Mouse (Mus musculus) lung, embryonic 16.5 days (tissue): Measurements from ENCODE around the gene Gtf3c5. TPM values are rescaled to one million over a fixed set of nuclear protein-coding genes. Genes with fewer than 3 reads are reported as not detected.
A peak's percentile ranks its signal among the peaks of the same experiment; 100 is the strongest.

Experiments used
- ATAC-seq: fragments of 200-750 bp; cut with Nextera tagmentation; 2 replicates; pipeline ENCODE4 v1.8.0; 2017; ENCODE audit warnings: low read depth, mild to moderate bottlenecking, moderate library complexity
- H3K27ac ChIP-seq: fragments of 300-500 bp; sonication (generic); 2 replicates; pipeline ENCODE4 v1.5.1; 2014; ENCODE audit warnings: mild to moderate bottlenecking, control low read depth, low read length
- H3K27me3 ChIP-seq: fragments of 300-500 bp; sonication (generic); 2 replicates; pipeline ENCODE4 v1.6.1; 2014; ENCODE audit warnings: low read depth, low read length, mixed read lengths; ENCODE audit not compliant: control insufficient read depth, insufficient read depth
- H3K36me3 ChIP-seq: fragments of 300-500 bp; sonication (generic); 2 replicates; pipeline ENCODE4 v1.6.1; 2014; ENCODE audit warnings: low read length; ENCODE audit not compliant: control insufficient read depth, insufficient read depth
- H3K4me1 ChIP-seq: fragments of 300-500 bp; sonication (generic); replicated peaks from 2 replicates; pipeline ENCODE4 v1.6.1; 2014; ENCODE audit warnings: low read length, mixed read lengths; ENCODE audit not compliant: control insufficient read depth, insufficient read depth
- H3K4me2 ChIP-seq: fragments of 300-500 bp; sonication (generic); 2 replicates; pipeline ENCODE4 v1.6.1; 2014; ENCODE audit warnings: low read depth, low read length, control low read depth
- H3K4me3 ChIP-seq: fragments of 300-500 bp; sonication (generic); 2 replicates; pipeline ENCODE4 v1.5.1; 2014; ENCODE audit warnings: mild to moderate bottlenecking, low read length, control low read depth
- H3K9ac ChIP-seq: fragments of 300-500 bp; sonication (generic); 2 replicates; pipeline ENCODE4 v1.6.1; 2014; ENCODE audit warnings: low read length, control low read depth
- H3K9me3 ChIP-seq: fragments of 300-500 bp; sonication (generic); 2 replicates; pipeline ENCODE4 v1.6.1; 2016; ENCODE audit warnings: low read length; ENCODE audit not compliant: control insufficient read depth
- WGBS: fragments of 180-500 bp; shearing (Covaris S2); extraction: QIAGEN DNeasy Blood & Tissue Kit; methylation state at CpG from one replicate; pipeline ENCODE4 v1.1.7; 2014; 5-methylcytosine and 5-hydroxymethylcytosine counted together
- polyA plus RNA-seq: library from polyadenylated mRNA; unstranded; fragments of >200 nt; fragmentation: Nextera tagmentation; extraction: Ambion mirVana; gene quantifications from 2 replicates; pipeline ENCODE4 v1.2.1, GENCODE M21; 2015

The Gtf3c5 gene
- polyA plus RNA-seq, 1 experiment from 2014 or later: 45.0 TPM

DNA sequence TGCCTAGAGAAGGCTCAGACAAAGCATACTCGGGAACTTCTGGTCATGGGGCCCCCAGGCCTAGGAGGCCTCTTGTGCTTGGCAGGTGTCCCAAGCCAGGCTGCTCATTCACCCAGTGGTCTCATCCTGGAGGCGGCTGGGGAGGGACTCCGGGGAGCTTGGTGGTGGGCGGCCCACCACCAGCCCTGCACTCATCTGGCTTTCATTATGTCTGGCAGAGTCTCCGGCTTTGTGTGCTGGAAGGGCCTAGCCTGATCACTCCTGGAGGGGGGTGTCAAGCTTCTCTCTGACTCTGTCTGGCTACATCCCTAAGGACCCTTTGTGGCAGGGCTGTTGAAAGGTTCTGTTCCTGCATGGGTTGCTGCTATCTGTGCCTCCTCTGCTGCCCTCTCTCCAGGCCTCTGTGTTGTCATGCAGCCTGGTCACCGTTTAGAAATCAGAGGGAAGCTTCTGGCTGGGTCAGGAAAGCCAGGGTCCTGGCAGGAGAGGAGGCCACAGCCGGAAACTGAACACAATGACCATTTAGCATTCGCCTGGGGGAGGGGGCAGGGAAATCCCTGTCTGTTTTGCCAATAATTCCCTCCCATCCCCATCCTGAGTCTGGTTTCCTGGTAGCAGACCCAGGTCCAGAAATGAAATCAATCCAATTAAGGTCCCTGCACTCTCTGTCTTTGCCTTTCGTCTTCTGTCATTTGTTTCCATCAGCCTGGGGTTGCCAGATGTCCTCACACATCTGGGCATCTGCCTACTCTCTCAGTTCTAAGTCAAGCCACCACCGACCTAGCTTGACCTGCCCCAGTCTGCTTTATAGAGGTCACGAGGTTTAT, 48.9 kb downstream of the Gtf3c5 start:
- Histone ChIP-seq H3K27me3 (no peaks in the 10 kb centered on the region), H3K27ac (peak overlapping the region; percentile 76), H3K4me2 (peak overlapping the region; percentile 77), H3K36me3 (no peaks in the 10 kb centered on the region), H3K9ac (peak overlapping the region; percentile 77), H3K4me3 (peak overlapping the region; percentile 76), H3K9me3 (no peaks in the 10 kb centered on the region), H3K4me1 (peaks cover 60% of the 10 kb centered on the region)
- ATAC-seq: no peak
- WGBS: 40% methylated on average over 11 of the region's 11 CpGs

DNA sequence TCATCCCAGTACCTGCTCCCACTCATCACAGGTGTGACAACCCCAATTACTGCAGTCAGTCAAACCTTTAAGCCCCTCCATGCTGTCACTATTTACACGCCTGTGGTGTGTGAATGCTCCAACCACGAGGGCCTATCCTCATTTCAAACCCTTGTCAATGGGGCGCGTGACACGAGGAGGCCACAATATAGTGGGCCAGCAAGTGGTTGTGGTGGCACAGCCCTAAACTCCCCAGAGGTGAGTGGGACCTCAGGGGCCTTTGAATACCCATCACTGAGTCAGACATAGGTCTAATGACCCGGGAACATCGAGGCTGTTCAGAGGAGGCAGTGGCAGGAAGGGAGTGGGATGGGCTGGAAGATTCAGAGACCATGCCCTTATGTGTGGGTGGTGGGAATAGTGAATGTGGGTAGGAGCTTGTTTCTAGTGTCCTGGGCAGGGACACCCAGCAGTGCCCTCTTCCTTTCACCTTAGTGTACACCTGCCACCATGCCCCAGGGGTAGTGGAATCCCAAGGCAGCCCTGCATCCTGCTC, 49.6 kb downstream of the Gtf3c5 start:
- H3K4me3 ChIP-seq: peak overlapping the region; percentile 76
- peak overlapping the region; percentile 77 for H3K9ac ChIP-seq
- no peaks in the 10 kb centered on the region for H3K9me3 ChIP-seq
- peaks cover 53% of the 10 kb centered on the region for H3K4me1 ChIP-seq
- peak overlapping the region; percentile 76 for H3K27ac ChIP-seq
- 66% methylated on average over 7 of the region's 7 CpGs for WGBS
- H3K27me3 ChIP-seq: no peaks in the 10 kb centered on the region
- H3K36me3 ChIP-seq: no peaks in the 10 kb centered on the region
- no peak for ATAC-seq
- H3K4me2 ChIP-seq: peak overlapping the region; percentile 77

DNA sequence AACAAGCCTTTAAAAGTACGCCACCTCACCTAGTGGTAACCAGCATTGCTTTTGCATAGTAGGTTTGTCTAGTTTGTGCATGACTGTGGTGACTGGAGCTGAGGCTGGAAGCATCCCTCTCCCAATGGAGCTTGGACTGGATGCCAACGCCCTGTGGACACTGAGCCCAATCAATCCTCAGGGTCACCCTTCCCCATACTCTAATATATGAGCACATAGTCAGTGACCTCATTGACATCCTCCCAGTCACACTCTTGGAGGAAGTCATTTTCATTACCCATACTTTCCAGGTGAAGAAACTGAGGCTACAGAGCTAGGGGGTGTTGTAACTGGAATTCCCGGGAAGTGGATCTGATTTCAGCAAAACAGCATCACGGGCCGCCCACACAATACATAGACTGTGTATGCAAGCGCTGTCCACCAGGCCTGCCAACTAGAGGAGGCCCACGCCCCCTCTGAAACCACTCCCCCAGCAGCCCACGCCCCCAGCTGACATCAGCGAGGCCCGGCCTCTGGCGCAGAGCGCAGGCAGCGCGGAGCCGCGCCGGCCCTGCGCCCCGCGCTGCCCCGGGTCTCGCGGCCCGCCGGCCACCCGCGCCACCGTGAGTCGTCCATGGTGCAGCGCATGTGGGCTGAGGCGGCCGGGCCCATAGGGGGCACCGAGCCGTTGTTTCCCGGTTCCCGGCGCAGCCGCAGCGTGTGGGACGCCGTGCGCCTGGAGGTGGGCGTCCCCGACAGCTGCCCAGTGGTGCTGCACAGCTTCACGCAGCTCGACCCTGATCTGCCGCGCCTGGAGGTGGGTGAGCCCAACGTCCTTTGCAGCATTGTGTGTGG, 50.4 kb downstream of the Gtf3c5 start:
- Histone ChIP-seq H3K9ac (peak overlapping the region; percentile 77), H3K36me3 (no peaks in the 10 kb centered on the region), H3K4me3 (peak overlapping the region; percentile 76), H3K27ac (peak overlapping the region; percentile 57), H3K9me3 (no peaks in the 10 kb centered on the region), H3K4me1 (peaks cover 49% of the 10 kb centered on the region), H3K4me2 (peak overlapping the region; percentile 77), H3K27me3 (no peaks in the 10 kb centered on the region)
- 2% methylated on average over 48 of the region's 49 CpGs for WGBS
- ATAC-seq: peak; percentile 96

DNA sequence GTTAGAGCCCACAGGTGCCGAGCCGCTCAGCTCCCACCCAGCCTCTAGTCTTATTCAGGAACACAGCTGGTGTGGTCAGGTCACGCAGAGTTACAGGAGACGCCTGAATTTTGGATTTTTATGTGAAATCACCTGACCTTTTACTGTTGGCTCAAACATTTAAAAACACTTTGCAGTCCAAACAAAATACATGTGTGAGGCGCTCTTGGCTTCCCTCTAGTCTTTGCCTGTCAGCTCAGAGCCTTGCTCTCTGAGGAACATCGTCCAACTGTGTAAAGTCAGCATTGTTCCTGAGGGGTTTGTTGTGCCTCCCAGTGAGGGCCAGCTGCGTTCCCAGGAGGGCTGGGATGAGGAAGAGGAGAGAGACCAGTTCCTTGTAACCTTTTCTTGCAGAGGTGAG, 53.2 kb downstream of the Gtf3c5 start:
- no peak overlapping the region for H3K9ac ChIP-seq
- no peaks in the 10 kb centered on the region for H3K36me3 ChIP-seq
- H3K27ac ChIP-seq: no peak overlapping the region
- WGBS: 61% methylated on average over 7 of the region's 7 CpGs
- no peak overlapping the region for H3K4me3 ChIP-seq
- H3K4me2 ChIP-seq: no peak overlapping the region
- H3K9me3 ChIP-seq: no peaks in the 10 kb centered on the region
- no peak for ATAC-seq
- H3K27me3 ChIP-seq: no peaks in the 10 kb centered on the region
- H3K4me1 ChIP-seq: peaks cover 39% of the 10 kb centered on the region

DNA sequence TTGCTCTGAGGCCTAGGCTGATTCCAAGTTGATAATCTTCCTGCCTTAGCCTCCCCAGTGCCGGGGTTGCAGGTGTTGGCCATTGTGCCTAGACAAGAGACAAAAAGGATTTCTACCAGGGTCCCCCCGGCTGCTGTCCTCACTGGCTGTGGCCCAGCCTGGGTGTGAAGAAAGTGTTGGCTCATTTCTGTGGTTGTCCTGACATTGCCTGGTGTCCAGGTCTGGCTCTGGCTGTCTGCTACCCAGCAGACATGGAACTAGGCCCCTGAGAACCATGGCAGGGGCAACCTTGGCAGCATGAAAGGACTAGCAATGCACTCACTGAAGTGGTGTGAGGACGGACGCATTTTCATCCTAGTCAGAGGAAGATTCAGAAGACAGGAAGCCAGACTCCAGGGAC, 53.7 kb downstream of the Gtf3c5 start:
- Histone ChIP-seq H3K27ac (no peak overlapping the region), H3K36me3 (no peaks in the 10 kb centered on the region), H3K9ac (0 out of 2 replicates have a peak overlapping the region, but pooled peaks have one; percentile 11), H3K4me1 (peaks cover 39% of the 10 kb centered on the region), H3K27me3 (no peaks in the 10 kb centered on the region), H3K4me3 (no peak overlapping the region), H3K9me3 (no peaks in the 10 kb centered on the region), H3K4me2 (no peak overlapping the region)
- WGBS: 56% methylated on average over 4 of the region's 4 CpGs
- ATAC-seq: no peak

DNA sequence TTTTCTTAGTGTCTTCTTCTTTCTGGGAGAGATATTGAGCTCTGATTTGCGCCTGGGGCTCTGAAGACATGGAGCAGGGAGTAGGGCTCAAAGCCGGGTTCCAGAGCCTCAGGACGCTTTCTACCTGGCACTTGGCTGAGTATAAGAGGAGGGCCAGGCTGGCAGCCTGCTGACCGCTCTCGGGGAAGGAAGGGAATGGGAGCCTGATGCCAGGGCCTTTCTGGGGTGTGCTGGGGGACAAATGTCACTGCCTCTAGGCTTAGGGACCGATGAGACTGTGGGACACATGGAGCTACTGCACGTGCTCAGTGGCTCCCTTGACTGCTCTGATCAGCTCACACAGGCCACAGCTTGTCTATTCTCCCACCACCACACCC, 55.2 kb downstream of the Gtf3c5 start:
- ATAC-seq: no peak
- no peak overlapping the region for H3K27ac ChIP-seq
- H3K4me1 ChIP-seq: peaks cover 36% of the 10 kb centered on the region
- H3K27me3 ChIP-seq: no peaks in the 10 kb centered on the region
- H3K9me3 ChIP-seq: no peaks in the 10 kb centered on the region
- no peak overlapping the region for H3K9ac ChIP-seq
- H3K36me3 ChIP-seq: no peaks in the 10 kb centered on the region
- WGBS: 84% methylated on average over 7 of the region's 7 CpGs
- H3K4me2 ChIP-seq: no peak overlapping the region
- no peak overlapping the region for H3K4me3 ChIP-seq

DNA sequence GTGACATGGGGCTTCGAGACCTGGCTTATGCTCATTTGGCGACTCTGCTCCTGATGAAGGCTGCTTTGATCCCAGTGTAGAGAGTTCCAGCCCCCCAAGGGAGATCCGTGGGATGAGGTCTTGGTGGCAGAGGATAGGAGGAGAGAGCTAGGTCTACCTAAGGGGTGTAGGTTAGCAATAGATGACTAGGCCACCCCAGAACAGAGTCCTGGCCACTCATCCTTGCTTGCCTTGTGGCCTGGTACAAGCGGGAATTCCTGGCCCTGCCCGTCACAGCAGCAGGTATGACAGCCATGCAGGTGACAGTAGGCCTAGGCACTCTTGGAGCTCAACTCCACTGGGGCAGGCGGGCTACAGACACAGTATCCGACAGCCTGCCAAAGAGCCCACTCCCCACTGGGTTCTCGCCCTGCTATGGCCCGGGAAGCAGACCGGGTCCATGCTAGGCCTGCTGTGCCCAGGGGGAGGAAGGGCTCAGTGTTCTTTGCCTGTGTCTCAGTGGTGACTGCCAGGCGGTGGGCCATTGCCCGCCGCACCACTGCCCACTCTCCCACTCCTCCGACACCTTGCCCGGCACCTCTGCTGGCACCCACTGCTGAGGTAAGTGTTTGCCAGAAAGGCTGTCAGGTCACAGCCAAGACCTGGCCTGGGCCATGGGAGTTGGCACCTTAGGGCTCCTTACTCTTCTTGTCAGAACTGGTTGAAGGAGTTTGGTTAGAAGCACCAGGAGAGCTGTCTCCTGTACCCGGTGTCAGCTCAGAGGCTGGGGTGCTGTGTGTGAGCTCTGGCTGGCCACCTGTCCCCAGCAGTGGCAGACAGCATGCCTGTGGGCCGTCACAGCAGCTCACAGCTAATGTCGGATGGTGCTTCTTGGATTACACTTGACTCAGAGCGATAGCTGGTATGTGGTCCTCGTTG, 55.9 kb downstream of the Gtf3c5 start:
- no peak overlapping the region for H3K27ac ChIP-seq
- no peak for ATAC-seq

DNA sequence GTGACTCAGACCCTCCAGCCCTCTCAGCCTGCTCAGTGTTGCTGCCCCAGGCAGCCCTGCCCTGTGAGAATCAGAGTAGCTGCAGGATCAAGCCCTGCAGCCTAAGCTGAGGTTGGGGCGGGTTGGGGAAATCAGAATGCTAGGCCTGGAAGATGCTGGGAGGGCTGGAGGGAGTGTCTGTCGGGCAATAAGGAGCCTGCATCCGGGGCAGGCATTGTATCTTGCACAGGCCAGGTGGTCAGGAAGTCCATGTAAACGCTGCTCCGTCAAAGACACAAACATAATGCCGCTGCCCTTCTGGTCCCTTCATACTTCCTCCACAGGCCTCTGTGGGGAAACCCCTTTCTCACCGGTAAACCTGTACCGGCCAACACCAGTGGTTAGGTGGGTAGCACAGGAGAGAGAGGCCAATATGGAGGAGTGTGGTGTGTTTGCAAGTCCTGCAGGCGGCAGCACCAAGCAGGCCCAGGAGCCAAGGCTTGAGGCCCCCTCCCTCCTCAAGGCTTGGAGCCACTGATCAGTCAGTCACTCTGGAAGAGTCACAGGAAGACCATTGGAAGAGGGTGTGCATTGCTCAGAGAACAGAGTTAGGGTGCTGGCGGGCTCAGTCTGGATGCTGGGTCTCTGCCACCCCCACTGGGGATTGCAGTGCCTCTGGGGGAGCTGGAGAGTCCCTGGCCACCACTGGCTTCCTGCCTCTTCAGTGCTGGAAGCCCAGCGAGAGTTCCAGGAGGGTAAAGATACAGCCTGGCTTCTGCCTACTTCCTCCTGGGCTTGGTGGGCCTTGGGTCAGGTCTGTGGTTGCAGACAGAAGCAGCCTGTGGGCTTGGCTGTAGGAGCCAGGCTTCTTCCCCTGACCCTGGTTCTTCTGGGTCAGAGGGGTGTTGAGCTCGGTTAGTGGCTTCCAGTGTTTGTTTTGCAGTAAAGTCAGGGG, 57.3 kb downstream of the Gtf3c5 start:
- Histone ChIP-seq H3K36me3 (no peaks in the 10 kb centered on the region), H3K27ac (peak overlapping the region; percentile 80), H3K9me3 (no peaks in the 10 kb centered on the region), H3K4me1 (peaks cover 28% of the 10 kb centered on the region), H3K4me2 (no peak overlapping the region), H3K27me3 (no peaks in the 10 kb centered on the region), H3K9ac (0 out of 2 replicates have a peak overlapping the region, but pooled peaks have one; percentile 17), H3K4me3 (no peak overlapping the region)
- WGBS: 34% methylated on average over 12 of the region's 12 CpGs
- ATAC-seq: peak; percentile 15; the same call in 1 of the 2 replicates

More for the DNA sequence above, 55.9 kb downstream of the Gtf3c5 start:
- Histone ChIP-seq H3K9me3 (no peaks in the 10 kb centered on the region), H3K4me1 (peaks cover 32% of the 10 kb centered on the region), H3K27me3 (no peaks in the 10 kb centered on the region), H3K9ac (no peak overlapping the region), H3K36me3 (no peaks in the 10 kb centered on the region), H3K4me3 (no peak overlapping the region), H3K4me2 (no peak overlapping the region)
- WGBS: 86% methylated on average over 20 of the region's 20 CpGs
